Mouse (Mus musculus): ENCODE data around the gene Idh1. TPM values are rescaled to one million over a fixed set of nuclear protein-coding genes. Genes with fewer than 3 reads are reported as not detected.

The Idh1 gene
- total and polyA plus RNA-seq, 3 experiments: 19.3 to 26.7 TPM; not detected in 1

- Histone ChIP-seq H3K4me1 (ENCODE audit: control insufficient read depth in 1 of 2, insufficient read depth in 2 of 2, low read length in 2 of 2) (no peaks in the 10 kb centered on the region), H3K36me3 (ENCODE audit: control insufficient read depth in 1 of 2, insufficient read depth in 2 of 2, low read length in 2 of 2) (no peaks in the 10 kb centered on the region), H3K79me2 (ENCODE audit: control insufficient read depth, insufficient read depth, low read length, poor library complexity) (no peaks in the 10 kb centered on the region), H3K9ac (ENCODE audit: control insufficient read depth, low read depth, low read length, poor library complexity, severe bottlenecking) (no peak within 1 kb of the TSS), H3K4me3 (ENCODE audit: control insufficient read depth in 1 of 2, insufficient read depth in 1 of 2, low read depth in 2 of 2, low read length in 2 of 2) (no peak within 1 kb of the TSS), H3K9me3 (replicated peaks; ENCODE audit: insufficient read depth, low read length) (no peaks in the 10 kb centered on the region), H3K27me3 (ENCODE audit: control insufficient read depth in 1 of 2, insufficient read depth in 2 of 2, low read length in 2 of 2) (no peaks in the 10 kb centered on the region; a peak in 1 of 4 replicates), H3K27ac (ENCODE audit: control insufficient read depth, low read depth, low read length) (no peak within 1 kb of the TSS)
- TF ChIP-seq SMC3 (IDR thresholded peaks at IDR 0.05; ENCODE audit: low read depth, low read length) (no peak), MYB (IDR thresholded peaks at IDR 0.05; ENCODE audit: low read depth, low read length) (no peak), RAD21 (IDR thresholded peaks at IDR 0.05; ENCODE audit: low read depth, low read length) (no peak), NELFE (IDR thresholded peaks at IDR 0.05; ENCODE audit: low read depth, low read length) (no peak), MXI1 (IDR thresholded peaks at IDR 0.05; ENCODE audit: low read depth, low read length) (no peak), CHD2 (IDR thresholded peaks at IDR 0.05; ENCODE audit: low read length) (no peak), NRF1 (IDR thresholded peaks at IDR 0.05; ENCODE audit: insufficient read depth, low read depth, low read length, poor library complexity, severe bottlenecking) (no peak), ELF1 (IDR thresholded peaks at IDR 0.05; ENCODE audit: low read depth, low read length) (no peak), KAT2A (conservative IDR thresholded peaks at IDR 0.05; ENCODE audit: low read depth, low read length) (no peak), USF2 (IDR thresholded peaks at IDR 0.05; ENCODE audit: borderline replicate concordance in 1 of 2, insufficient read depth in 1 of 2, low read depth in 1 of 2, low read length in 2 of 2) (no peak), MYC (IDR thresholded peaks at IDR 0.05; ENCODE audit: low read depth, low read length) (no peak), ZC3H11A (IDR thresholded peaks at IDR 0.05; ENCODE audit: low read depth, low read length) (no peak), TAL1 (IDR thresholded peaks at IDR 0.05; ENCODE audit: low read length) (no peak), SIN3A (IDR thresholded peaks at IDR 0.05; ENCODE audit: low read length) (no peak)
- no peak for DNase-seq (ENCODE audit: low read depth, low spot score)
Measured at GRCm38 (mm10) chr1:65122574-65123372, 63.5 kb downstream of the Idh1 start, which contains the start of gene D630023F18Rik. Gene D630023F18Rik (minus strand): TSS chr1:65123214.

- Histone ChIP-seq H3K79me2 (ENCODE audit: control insufficient read depth, insufficient read depth, low read length, poor library complexity) (no peaks in the 10 kb centered on the region), H3K4me3 (ENCODE audit: control insufficient read depth in 1 of 2, insufficient read depth in 1 of 2, low read depth in 2 of 2, low read length in 2 of 2) (no peak within 1 kb of the TSS), H3K9ac (ENCODE audit: control insufficient read depth, low read depth, low read length, poor library complexity, severe bottlenecking) (no peak within 1 kb of the TSS), H3K27me3 (ENCODE audit: control insufficient read depth in 1 of 2, insufficient read depth in 2 of 2, low read length in 2 of 2) (no peaks in the 10 kb centered on the region; a peak in 1 of 4 replicates), H3K27ac (ENCODE audit: control insufficient read depth, low read depth, low read length) (no peak within 1 kb of the TSS), H3K36me3 (ENCODE audit: control insufficient read depth in 1 of 2, insufficient read depth in 2 of 2, low read length in 2 of 2) (no peaks in the 10 kb centered on the region), H3K9me3 (replicated peaks; ENCODE audit: insufficient read depth, low read length) (no peaks in the 10 kb centered on the region), H3K4me1 (ENCODE audit: control insufficient read depth in 1 of 2, insufficient read depth in 2 of 2, low read length in 2 of 2) (no peaks in the 10 kb centered on the region)
- no peak for DNase-seq (ENCODE audit: low read depth, low spot score)
- no peak for TF ChIP-seq ETS1 (IDR thresholded peaks at IDR 0.05; ENCODE audit: low read depth, low read length)
- no peak for TF ChIP-seq ELF1 (IDR thresholded peaks at IDR 0.05; ENCODE audit: low read depth, low read length)
- TF ChIP-seq TBP (IDR thresholded peaks at IDR 0.05; ENCODE audit: low read depth, low read length): no peak
- no peak for TF ChIP-seq ZMIZ1 (IDR thresholded peaks at IDR 0.05; ENCODE audit: low read depth, low read length)
- TF ChIP-seq CHD2 (IDR thresholded peaks at IDR 0.05; ENCODE audit: low read length): no peak
- no peak for TF ChIP-seq USF1 (IDR thresholded peaks at IDR 0.05; ENCODE audit: low read depth, low read length)
- no peak for TF ChIP-seq SIN3A (IDR thresholded peaks at IDR 0.05; ENCODE audit: low read length)
- TF ChIP-seq BHLHE40 (IDR thresholded peaks at IDR 0.05; ENCODE audit: borderline replicate concordance, low read depth, low read length): no peak
- TF ChIP-seq TAL1 (IDR thresholded peaks at IDR 0.05; ENCODE audit: low read length): no peak
- TF ChIP-seq SMC3 (IDR thresholded peaks at IDR 0.05; ENCODE audit: low read depth, low read length): no peak
- no peak for TF ChIP-seq TCF12 (IDR thresholded peaks at IDR 0.05; ENCODE audit: low read depth, low read length)
- no peak for TF ChIP-seq CHD1 (IDR thresholded peaks at IDR 0.05; ENCODE audit: low read depth, low read length)
- TF ChIP-seq E2F4 (IDR thresholded peaks at IDR 0.05; ENCODE audit: borderline replicate concordance, low read depth, low read length): no peak
- no peak for TF ChIP-seq MAFK (IDR thresholded peaks at IDR 0.05; ENCODE audit: borderline replicate concordance, low read depth, low read length)
- no peak for TF ChIP-seq MYC (IDR thresholded peaks at IDR 0.05; ENCODE audit: low read depth, low read length)
- no peak for TF ChIP-seq UBTF (IDR thresholded peaks at IDR 0.05; ENCODE audit: borderline replicate concordance, insufficient read depth, low read depth, low read length)
Measured at GRCm38 (mm10) chr1:65119438-65119837, 66.9 kb downstream of the Idh1 start, which contains the start of gene Gm28845. Gene Gm28845 (minus strand): TSS chr1:65119558.
